Mouse (Mus musculus): ENCODE measurements around the gene Clcn5. TPM values are rescaled to one million over a fixed set of nuclear protein-coding genes. Genes with fewer than 3 reads are reported as not detected.

Gene Clcn5
- polyA plus RNA-seq, 1 experiment from 2014 or later, result 12.0 TPM

DNA sequence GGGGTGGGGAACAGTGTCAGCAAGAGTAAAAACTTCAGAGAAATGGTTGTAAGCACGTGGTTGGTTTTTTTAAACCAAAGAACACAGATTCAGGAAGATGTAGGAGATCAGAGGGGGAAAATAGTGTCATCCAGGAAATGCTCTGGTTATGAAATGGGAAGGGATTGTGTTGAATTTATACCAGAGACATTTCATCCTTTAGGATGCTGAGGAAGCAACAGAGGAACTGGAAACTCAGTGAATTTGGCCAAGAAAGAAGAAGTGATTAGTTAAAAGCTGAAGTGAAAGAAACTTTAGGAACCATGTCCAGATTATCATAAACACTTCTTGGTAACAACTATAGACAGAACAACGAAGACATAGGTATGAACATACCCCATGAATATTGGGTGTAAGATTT is 26.2 kb downstream of the Clcn5 start:
- H3K9me3 ChIP-seq (ENCODE audit: control insufficient read depth, low read length), result no peaks in the 10 kb centered on the region
- no peaks in the 10 kb centered on the region for H3K27me3 ChIP-seq (ENCODE audit: control insufficient read depth, insufficient read depth, low read length)
- H3K27ac ChIP-seq (ENCODE audit: low read depth, low read length), result no peak overlapping the region
- H3K4me1 ChIP-seq (replicated peaks; ENCODE audit: control insufficient read depth, insufficient read depth, low read length), result no peaks in the 10 kb centered on the region
- 80% methylated on average over 2 of the region's 2 CpGs for WGBS
- no peak overlapping the region for H3K4me3 ChIP-seq (ENCODE audit: low read depth, low read length)
- no peak for DNase-seq (ENCODE audit: low spot score)
- no peak for ATAC-seq (ENCODE audit: low FRiP score)
- no peaks in the 10 kb centered on the region for H3K36me3 ChIP-seq (ENCODE audit: control insufficient read depth, insufficient read depth, low read length)
- H3K4me2 ChIP-seq (replicated peaks; ENCODE audit: low read depth, low read length), result no peak overlapping the region
- H3K9ac ChIP-seq (ENCODE audit: low read depth, low read length), result no peak overlapping the region

GRCm38 (mm10) chrX:7292151-7292768 is 26.9 kb downstream of the Clcn5 start:
- no peak for ATAC-seq (ENCODE audit: low FRiP score)
- Histone ChIP-seq H3K9me3 (ENCODE audit: control insufficient read depth, low read length) (no peaks in the 10 kb centered on the region), H3K27ac (ENCODE audit: low read depth, low read length) (no peak overlapping the region), H3K36me3 (ENCODE audit: control insufficient read depth, insufficient read depth, low read length) (no peaks in the 10 kb centered on the region), H3K9ac (ENCODE audit: low read depth, low read length) (no peak overlapping the region), H3K27me3 (ENCODE audit: control insufficient read depth, insufficient read depth, low read length) (no peaks in the 10 kb centered on the region), H3K4me1 (replicated peaks; ENCODE audit: control insufficient read depth, insufficient read depth, low read length) (no peaks in the 10 kb centered on the region), H3K4me3 (ENCODE audit: low read depth, low read length) (no peak overlapping the region), H3K4me2 (replicated peaks; ENCODE audit: low read depth, low read length) (no peak overlapping the region)
- no peak for DNase-seq (ENCODE audit: low spot score)
- 86% methylated on average over 8 of the region's 8 CpGs for WGBS

DNA sequence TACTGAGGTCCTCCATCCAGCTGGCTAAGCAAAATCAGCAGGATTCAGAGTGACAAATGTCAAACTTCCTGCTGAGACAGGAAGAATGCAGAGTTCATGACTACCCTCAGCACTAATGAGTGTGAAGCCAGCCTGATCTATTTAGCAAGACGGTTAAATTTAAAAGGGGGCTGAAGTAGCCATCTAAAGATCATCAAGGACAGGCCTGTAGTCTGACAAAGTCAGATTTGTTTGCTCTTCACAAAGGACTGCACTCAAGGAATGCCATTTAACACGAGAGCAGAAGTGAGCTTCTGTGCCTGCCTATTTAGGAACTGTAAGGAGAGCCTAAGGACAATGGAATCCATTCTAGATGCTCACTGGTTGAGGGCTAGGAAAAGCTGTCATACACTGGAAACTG is 30.2 kb downstream of the Clcn5 start:
- ATAC-seq (ENCODE audit: low FRiP score) (no peak), DNase-seq (ENCODE audit: low spot score) (peak; percentile 1)
- Histone ChIP-seq H3K36me3 (ENCODE audit: control insufficient read depth, insufficient read depth, low read length) (no peaks in the 10 kb centered on the region), H3K9ac (ENCODE audit: low read depth, low read length) (no peak overlapping the region), H3K4me3 (ENCODE audit: low read depth, low read length) (no peak overlapping the region), H3K27ac (ENCODE audit: low read depth, low read length) (no peak overlapping the region), H3K27me3 (ENCODE audit: control insufficient read depth, insufficient read depth, low read length) (no peaks in the 10 kb centered on the region), H3K9me3 (ENCODE audit: control insufficient read depth, low read length) (no peaks in the 10 kb centered on the region), H3K4me1 (replicated peaks; ENCODE audit: control insufficient read depth, insufficient read depth, low read length) (no peaks in the 10 kb centered on the region), H3K4me2 (replicated peaks; ENCODE audit: low read depth, low read length) (no peak overlapping the region)
- 27% methylated on average over 2 of the region's 2 CpGs for WGBS

DNA sequence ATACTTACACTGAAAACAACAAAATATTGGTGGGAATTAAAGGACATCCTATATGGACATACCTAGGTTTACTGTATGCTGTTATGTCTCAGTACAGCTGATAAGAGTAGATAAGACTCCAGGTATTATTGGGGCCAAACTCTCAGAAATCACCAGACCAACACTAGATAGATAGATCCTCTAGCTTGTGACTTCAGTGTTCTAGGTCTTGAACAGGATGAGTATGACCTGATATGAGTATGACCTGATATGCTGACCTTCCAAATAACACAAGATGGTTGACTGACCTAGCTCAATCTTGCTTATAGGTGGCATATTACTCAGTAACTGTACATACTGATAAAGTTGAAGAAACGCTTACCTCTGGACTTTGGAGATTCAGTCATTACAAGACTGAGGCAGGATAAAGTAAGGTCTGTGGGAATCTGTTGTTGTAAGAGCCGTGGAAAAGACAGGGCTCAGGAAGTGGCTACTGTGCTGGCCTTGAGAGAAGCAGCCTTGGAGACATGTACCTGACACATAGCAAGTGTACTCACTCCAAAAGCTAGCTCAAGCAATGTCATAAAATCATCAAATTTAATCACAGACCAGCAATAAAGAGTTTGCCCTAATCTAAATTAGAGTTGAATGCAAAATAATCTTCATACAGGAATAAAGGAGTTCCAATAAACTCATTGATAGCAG is 32.0 kb downstream of the Clcn5 start:
- H3K9me3 ChIP-seq (ENCODE audit: control insufficient read depth, low read length), result no peaks in the 10 kb centered on the region
- H3K4me3 ChIP-seq (ENCODE audit: low read depth, low read length), result no peak overlapping the region
- H3K9ac ChIP-seq (ENCODE audit: low read depth, low read length), result no peak overlapping the region
- no peak for ATAC-seq (ENCODE audit: low FRiP score)
- H3K36me3 ChIP-seq (ENCODE audit: control insufficient read depth, insufficient read depth, low read length), result no peaks in the 10 kb centered on the region
- no peak overlapping the region for H3K27ac ChIP-seq (ENCODE audit: low read depth, low read length)
- H3K4me2 ChIP-seq (replicated peaks; ENCODE audit: low read depth, low read length), result no peak overlapping the region
- no peaks in the 10 kb centered on the region for H3K27me3 ChIP-seq (ENCODE audit: control insufficient read depth, insufficient read depth, low read length)
- DNase-seq (ENCODE audit: low spot score), result no peak
- H3K4me1 ChIP-seq (replicated peaks; ENCODE audit: control insufficient read depth, insufficient read depth, low read length), result no peaks in the 10 kb centered on the region
- 88% methylated on average over 2 of the region's 2 CpGs for WGBS

GRCm38 (mm10) chrX:7282636-7283035 is 36.5 kb downstream of the Clcn5 start:
- Histone ChIP-seq H3K4me2 (replicated peaks; ENCODE audit: low read depth, low read length) (no peak overlapping the region), H3K27me3 (ENCODE audit: control insufficient read depth, insufficient read depth, low read length) (no peaks in the 10 kb centered on the region), H3K4me3 (ENCODE audit: low read depth, low read length) (no peak overlapping the region), H3K9ac (ENCODE audit: low read depth, low read length) (no peak overlapping the region), H3K9me3 (ENCODE audit: control insufficient read depth, low read length) (no peaks in the 10 kb centered on the region), H3K4me1 (replicated peaks; ENCODE audit: control insufficient read depth, insufficient read depth, low read length) (no peaks in the 10 kb centered on the region), H3K27ac (ENCODE audit: low read depth, low read length) (no peak overlapping the region), H3K36me3 (ENCODE audit: control insufficient read depth, insufficient read depth, low read length) (no peaks in the 10 kb centered on the region)
- ATAC-seq (ENCODE audit: low FRiP score) (no peak), DNase-seq (ENCODE audit: low spot score) (no peak)
- 81% methylated on average over 1 of the region's 1 CpGs for WGBS

DNA sequence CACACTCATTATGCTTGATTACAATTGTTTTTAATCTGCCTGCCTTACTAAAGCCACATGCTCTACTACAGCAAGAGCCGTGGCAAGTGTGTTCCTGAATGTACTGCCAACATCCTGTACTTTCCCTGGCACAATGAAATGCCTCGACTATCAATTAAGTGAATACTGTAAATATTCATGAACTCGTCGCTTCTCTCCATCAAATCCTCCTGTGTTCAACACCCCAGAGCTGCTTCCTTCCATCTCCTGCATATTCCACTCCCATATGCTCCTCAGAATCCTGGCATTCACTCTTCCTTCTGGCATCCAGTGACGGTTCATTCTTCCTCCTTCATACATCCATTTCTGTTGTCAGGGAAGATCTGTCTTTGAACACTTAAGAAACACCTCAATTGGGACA is 39.4 kb downstream of the Clcn5 start:
- Histone ChIP-seq H3K27ac (ENCODE audit: low read depth, low read length) (no peak overlapping the region), H3K9me3 (ENCODE audit: control insufficient read depth, low read length) (no peaks in the 10 kb centered on the region), H3K4me2 (replicated peaks; ENCODE audit: low read depth, low read length) (no peak overlapping the region), H3K27me3 (ENCODE audit: control insufficient read depth, insufficient read depth, low read length) (no peaks in the 10 kb centered on the region), H3K36me3 (ENCODE audit: control insufficient read depth, insufficient read depth, low read length) (no peaks in the 10 kb centered on the region), H3K4me1 (replicated peaks; ENCODE audit: control insufficient read depth, insufficient read depth, low read length) (no peaks in the 10 kb centered on the region), H3K4me3 (ENCODE audit: low read depth, low read length) (no peak overlapping the region), H3K9ac (ENCODE audit: low read depth, low read length) (no peak overlapping the region)
- DNase-seq (ENCODE audit: low spot score), result no peak
- WGBS, result 78% methylated on average over 5 of the region's 5 CpGs
- ATAC-seq (ENCODE audit: low FRiP score), result no peak

DNA sequence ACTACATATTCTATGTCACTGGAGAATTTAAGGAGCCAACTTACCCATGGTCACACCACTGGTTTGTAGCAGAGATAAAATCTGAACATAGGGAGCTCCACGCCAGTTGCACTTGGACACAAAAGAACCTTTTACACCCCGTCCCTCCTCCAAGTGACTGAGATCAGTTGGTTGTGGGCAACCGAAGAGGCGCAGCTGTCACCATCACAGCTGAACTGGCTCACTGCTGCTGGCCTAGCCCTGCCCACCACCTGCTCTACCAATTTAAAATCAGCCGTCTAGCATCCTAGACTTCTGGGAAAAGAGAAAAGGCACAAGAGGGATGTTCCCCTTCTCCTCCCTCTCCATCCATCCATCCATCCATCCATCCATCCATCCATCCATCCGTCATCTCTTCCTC is 42.6 kb downstream of the Clcn5 start:
- Histone ChIP-seq H3K27me3 (ENCODE audit: control insufficient read depth, insufficient read depth, low read length) (no peaks in the 10 kb centered on the region), H3K4me2 (replicated peaks; ENCODE audit: low read depth, low read length) (no peak overlapping the region), H3K9me3 (ENCODE audit: control insufficient read depth, low read length) (no peaks in the 10 kb centered on the region), H3K4me1 (replicated peaks; ENCODE audit: control insufficient read depth, insufficient read depth, low read length) (no peaks in the 10 kb centered on the region), H3K36me3 (ENCODE audit: control insufficient read depth, insufficient read depth, low read length) (no peaks in the 10 kb centered on the region), H3K27ac (ENCODE audit: low read depth, low read length) (no peak overlapping the region), H3K9ac (ENCODE audit: low read depth, low read length) (no peak overlapping the region), H3K4me3 (ENCODE audit: low read depth, low read length) (no peak overlapping the region)
- DNase-seq (ENCODE audit: low spot score), result no peak
- 72% methylated on average over 5 of the region's 6 CpGs for WGBS
- ATAC-seq (ENCODE audit: low FRiP score), result no peak

GRCm38 (mm10) chrX:7261149-7261548 is 58.0 kb downstream of the Clcn5 start:
- WGBS, result 97% methylated on average over 5 of the region's 5 CpGs
- ATAC-seq (ENCODE audit: low FRiP score), result no peak

GRCm38 (mm10) chrX:7260400-7261113 is 58.6 kb downstream of the Clcn5 start:
- Histone ChIP-seq H3K4me3 (ENCODE audit: low read depth, low read length) (no peak overlapping the region), H3K27me3 (ENCODE audit: control insufficient read depth, insufficient read depth, low read length) (no peaks in the 10 kb centered on the region), H3K9ac (ENCODE audit: low read depth, low read length) (no peak overlapping the region), H3K27ac (ENCODE audit: low read depth, low read length) (no peak overlapping the region), H3K4me1 (replicated peaks; ENCODE audit: control insufficient read depth, insufficient read depth, low read length) (no peaks in the 10 kb centered on the region), H3K36me3 (ENCODE audit: control insufficient read depth, insufficient read depth, low read length) (no peaks in the 10 kb centered on the region), H3K4me2 (replicated peaks; ENCODE audit: low read depth, low read length) (no peak overlapping the region), H3K9me3 (ENCODE audit: control insufficient read depth, low read length) (no peaks in the 10 kb centered on the region)
- WGBS, result 79% methylated on average over 5 of the region's 5 CpGs
- ATAC-seq (ENCODE audit: low FRiP score) (no peak), DNase-seq (ENCODE audit: low spot score) (no peak)

More at GRCm38 (mm10) chrX:7261149-7261548, 58.0 kb downstream of the Clcn5 start:
- DNase-seq (ENCODE audit: low spot score), result no peak
- no peaks in the 10 kb centered on the region for H3K4me1 ChIP-seq (replicated peaks; ENCODE audit: control insufficient read depth, insufficient read depth, low read length)
- H3K4me3 ChIP-seq (ENCODE audit: low read depth, low read length), result no peak overlapping the region
- no peak overlapping the region for H3K27ac ChIP-seq (ENCODE audit: low read depth, low read length)
- H3K4me2 ChIP-seq (replicated peaks; ENCODE audit: low read depth, low read length), result no peak overlapping the region
- no peak overlapping the region for H3K9ac ChIP-seq (ENCODE audit: low read depth, low read length)
- H3K9me3 ChIP-seq (ENCODE audit: control insufficient read depth, low read length), result no peaks in the 10 kb centered on the region
- no peaks in the 10 kb centered on the region for H3K36me3 ChIP-seq (ENCODE audit: control insufficient read depth, insufficient read depth, low read length)
- H3K27me3 ChIP-seq (ENCODE audit: control insufficient read depth, insufficient read depth, low read length), result no peaks in the 10 kb centered on the region

Measured in hindbrain, embryonic 11.5 days (tissue).